Mouse (Mus musculus) megakaryocyte, embryonic 14.5 days (primary cell): ENCODE results near the gene Helz2. TPM values are rescaled to one million over a fixed set of nuclear protein-coding genes. Genes with fewer than 3 reads are reported as not detected.
"Not testable (repeated sequence)": the region's sequence is repeated elsewhere in the genome, so short reads cannot be mapped to it uniquely, and the experiment has no call there.

Experiments used
- H3K27me3 ChIP-seq: replicated peaks from 2 replicates; pipeline ENCODE3; 2012; ENCODE audit warnings: inconsistent platforms
- H3K36me3 ChIP-seq: replicated peaks from 2 replicates; pipeline ENCODE3; 2012; ENCODE audit warnings: low read length, inconsistent platforms, mixed read lengths
- H3K4me1 ChIP-seq: 2 replicates; pipeline ENCODE4 v1.6.1; 2012; ENCODE audit warnings: inconsistent platforms
- H3K4me3 ChIP-seq: replicated peaks from 2 replicates; pipeline ENCODE3; 2012; ENCODE audit warnings: moderate library complexity, mild to moderate bottlenecking, inconsistent platforms
- H3K9me3 ChIP-seq: 2 replicates; pipeline ENCODE4 v1.6.1; 2012; ENCODE audit warnings: inconsistent platforms
- FLI1 ChIP-seq: IDR thresholded peaks from 2 replicates; pipeline ENCODE4 v1.6.1; 2012; ENCODE audit warnings: low read length, inconsistent platforms, mixed read lengths
- GATA1 ChIP-seq: IDR thresholded peaks from 3 replicates; pipeline ENCODE4 v1.6.1; 2012; ENCODE audit warnings: mixed read lengths, low read length, inconsistent platforms, borderline replicate concordance
- polyA plus RNA-seq: library from polyadenylated mRNA; stranded (reverse); fragments of >175 nt; gene quantifications from 2 replicates; pipeline ENCODE4 v1.2.3, GENCODE M21; 2012; ENCODE audit warnings: low replicate concordance; ENCODE audit not compliant: insufficient read depth

Helz2 gene
- polyA plus RNA-seq: 1.9 and 2.3 TPM in 2 replicates

DNA sequence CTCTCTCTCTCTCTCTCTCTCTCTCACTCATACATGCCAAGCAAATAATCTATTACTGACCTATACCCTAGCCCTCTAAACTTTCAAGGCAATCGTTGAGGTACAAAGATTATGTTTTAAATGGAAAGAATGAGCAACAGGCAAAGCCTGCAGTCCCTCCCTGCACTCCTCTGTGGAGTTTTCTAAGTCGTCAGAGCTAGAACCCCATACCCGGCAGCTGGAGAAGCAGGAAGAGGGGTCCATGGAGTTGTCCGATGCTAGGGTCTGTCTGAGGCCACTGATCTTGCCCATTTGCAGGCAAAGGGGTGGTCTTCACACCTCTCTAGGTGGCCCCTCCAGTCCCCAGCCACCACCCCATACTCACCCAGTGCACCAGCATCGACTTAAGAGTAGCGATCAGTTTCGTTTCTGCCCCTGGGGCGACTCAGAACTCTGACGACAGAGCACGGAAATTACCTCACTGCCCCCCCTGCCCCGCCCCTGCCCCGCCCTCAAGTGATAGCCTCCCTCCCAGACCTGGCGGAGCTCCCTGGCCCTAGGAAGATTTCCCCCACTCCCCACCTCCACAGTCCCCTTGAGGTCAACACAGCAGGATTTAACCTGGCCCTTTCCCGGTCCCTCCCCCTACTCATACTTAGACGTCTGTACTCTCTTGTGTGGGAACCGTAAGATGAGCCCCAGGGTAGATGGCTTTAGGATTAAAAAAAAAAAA is at the start of gene Helz2:
TSS of gene Helz2 (minus strand) at position 426 of the 712 bp plus-strand sequence.
- Histone ChIP-seq H3K36me3 (peaks cover 40% of the 10 kb centered on the region), H3K9me3 (peaks cover 5% of the 10 kb centered on the region), H3K27me3 (peaks cover 6% of the 10 kb centered on the region), H3K4me3 (peak within 1 kb of the TSS; percentile 94), H3K4me1 (peaks cover 58% of the 10 kb centered on the region)
- TF ChIP-seq GATA1: no peak
- TF ChIP-seq FLI1: no peak

- no peak for TF ChIP-seq GATA1
- TF ChIP-seq FLI1: no peak
- peaks cover 31% of the 10 kb centered on the region for H3K4me1 ChIP-seq
- H3K27me3 ChIP-seq: no peaks in the 10 kb centered on the region
- no peaks in the 10 kb centered on the region for H3K9me3 ChIP-seq
- H3K36me3 ChIP-seq: peaks cover 12% of the 10 kb centered on the region
- H3K4me3 ChIP-seq: no peak overlapping the region
These were observed 49.1 kb upstream of the Helz2 start for GRCm38 (mm10) chr2:181290937-181291336.

- peaks cover 17% of the 10 kb centered on the region for H3K36me3 ChIP-seq
- peak overlapping the region; percentile 95 for H3K4me3 ChIP-seq
- no peaks in the 10 kb centered on the region for H3K27me3 ChIP-seq
- TF ChIP-seq FLI1: no peak
- no peak for TF ChIP-seq GATA1
- H3K9me3 ChIP-seq: no peaks in the 10 kb centered on the region
- peaks cover 32% of the 10 kb centered on the region for H3K4me1 ChIP-seq
These were observed 46.9 kb upstream of the Helz2 start for GRCm38 (mm10) chr2:181288691-181289090.

DNA sequence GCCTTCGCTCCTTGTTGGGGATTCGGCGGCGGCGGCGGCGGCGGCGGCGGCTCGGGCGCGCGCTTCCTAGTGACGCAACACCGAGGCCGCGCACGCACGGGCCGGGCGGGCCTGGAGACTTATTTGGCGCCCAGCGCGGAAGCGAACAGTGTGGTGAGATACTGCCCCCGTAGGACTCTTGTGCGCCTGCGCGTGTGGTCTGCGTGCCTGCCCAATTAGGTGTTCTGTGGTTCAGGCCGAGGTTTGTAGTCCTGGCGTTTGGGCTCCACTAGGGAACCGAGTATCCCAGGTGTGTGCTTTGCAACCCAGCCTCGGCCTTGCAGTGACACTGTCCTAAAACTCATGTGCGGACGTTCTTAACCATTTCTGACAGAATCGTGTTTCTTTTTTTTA is 46.1 kb upstream of the Helz2 start, which contains the start of gene Gmeb2:
TSS of gene Gmeb2 (minus strand) at position 78 of the 393 bp plus-strand sequence.
- Histone ChIP-seq H3K36me3 (peaks cover 21% of the 10 kb centered on the region), H3K4me3 (peak within 1 kb of the TSS; percentile 97), H3K4me1 (peaks cover 36% of the 10 kb centered on the region)
- H3K27me3 ChIP-seq, H3K9me3 ChIP-seq: not testable (repeated sequence)

GRCm38 (mm10) chr2:181287338-181287957 is 45.6 kb upstream of the Helz2 start:
- Histone ChIP-seq H3K36me3 (peaks cover 22% of the 10 kb centered on the region), H3K27me3 (no peaks in the 10 kb centered on the region), H3K9me3 (no peaks in the 10 kb centered on the region), H3K4me3 (peak overlapping the region; percentile 97), H3K4me1 (peaks cover 36% of the 10 kb centered on the region)
- no peak for TF ChIP-seq GATA1
- no peak for TF ChIP-seq FLI1

- Histone ChIP-seq H3K9me3 (no peaks in the 10 kb centered on the region), H3K36me3 (peaks cover 29% of the 10 kb centered on the region), H3K4me1 (peaks cover 42% of the 10 kb centered on the region), H3K4me3 (peak overlapping the region; percentile 97), H3K27me3 (no peaks in the 10 kb centered on the region)
- no peak for TF ChIP-seq GATA1
- TF ChIP-seq FLI1: no peak
These were observed 45.0 kb upstream of the Helz2 start for GRCm38 (mm10) chr2:181286629-181287337.

GRCm38 (mm10) chr2:181279968-181280367 is 38.1 kb upstream of the Helz2 start:
- Histone ChIP-seq H3K36me3 (peaks cover 81% of the 10 kb centered on the region), H3K9me3 (no peaks in the 10 kb centered on the region), H3K4me1 (peaks cover 17% of the 10 kb centered on the region), H3K4me3 (no peak overlapping the region), H3K27me3 (no peaks in the 10 kb centered on the region)
- TF ChIP-seq GATA1: no peak
- TF ChIP-seq FLI1: no peak

GRCm38 (mm10) chr2:181277866-181278265 is 36.0 kb upstream of the Helz2 start:
- H3K4me3 ChIP-seq: no peak overlapping the region
- peaks cover 16% of the 10 kb centered on the region for H3K4me1 ChIP-seq
- no peaks in the 10 kb centered on the region for H3K9me3 ChIP-seq
- H3K36me3 ChIP-seq: peaks cover 89% of the 10 kb centered on the region
- no peaks in the 10 kb centered on the region for H3K27me3 ChIP-seq
- TF ChIP-seq GATA1: no peak
- TF ChIP-seq FLI1: no peak

- Histone ChIP-seq H3K27me3 (no peaks in the 10 kb centered on the region), H3K36me3 (peaks cover 91% of the 10 kb centered on the region), H3K4me1 (peaks cover 10% of the 10 kb centered on the region), H3K9me3 (no peaks in the 10 kb centered on the region), H3K4me3 (no peak overlapping the region)
- TF ChIP-seq FLI1: no peak
These were observed 34.9 kb upstream of the Helz2 start for GRCm38 (mm10) chr2:181276766-181277165.

- no peaks in the 10 kb centered on the region for H3K27me3 ChIP-seq
- no peaks in the 10 kb centered on the region for H3K9me3 ChIP-seq
- peaks cover 93% of the 10 kb centered on the region for H3K36me3 ChIP-seq
- TF ChIP-seq FLI1: no peak
- TF ChIP-seq GATA1: no peak
- no peak overlapping the region for H3K4me3 ChIP-seq
- H3K4me1 ChIP-seq: peaks cover 10% of the 10 kb centered on the region
These were observed 32.8 kb upstream of the Helz2 start for GRCm38 (mm10) chr2:181274639-181275038.
